Mouse (Mus musculus): ENCODE data around the gene Hp.

GRCm38 (mm10) chr8:109607650-109608049 lies 28.7 kb upstream of the Hp start:
- TF ChIP-seq CTCF (IDR thresholded peaks at IDR 0.05; ENCODE audit: low read depth) (no peak), EP300 (IDR thresholded peaks at IDR 0.05; ENCODE audit: low read depth) (no peak)
